Mouse (Mus musculus) left cerebral cortex, postnatal 4 days (tissue): ENCODE results near the gene Fanci. TPM values are rescaled to one million over a fixed set of nuclear protein-coding genes. Genes with fewer than 3 reads are reported as not detected.

Experiments used
- DNase-seq: peaks from one replicate; pipeline ENCODE4 v3.0.0-alpha.2; 2022
- intact Hi-C: fragments of 180-260 bp; cut with DNase I; formaldehyde crosslinking; loops from one replicate; pipeline ENCODE4 v1.15.1; 2025
- total RNA-seq, 2 experiments: library from RNA; stranded (reverse); gene quantifications; 2 replicates each; pipeline ENCODE4 v1.2.3; 2021

Gene Fanci
- total RNA-seq, 2 experiments from 2014 or later = 2.0 to 2.4 TPM

- intact Hi-C loops = no loop called here
- DNase-seq = no peak
Measured at GRCm38 (mm10) chr7:79447486-79447885, 55.8 kb downstream of the Fanci start.

GRCm38 (mm10) chr7:79461721-79462120 lies 70.0 kb downstream of the Fanci start:
- intact Hi-C loops = no loop called here
- no peak for DNase-seq

- intact Hi-C loops = no loop called here
Measured at GRCm38 (mm10) chr7:79463376-79464077, 71.8 kb downstream of the Fanci start.

GRCm38 (mm10) chr7:79464776-79465420 lies 73.2 kb downstream of the Fanci start:
- intact Hi-C loops = no loop called here
- DNase-seq = peak; percentile 42

More at GRCm38 (mm10) chr7:79463376-79464077, 71.8 kb downstream of the Fanci start:
- no peak for DNase-seq

- intact Hi-C loops = no loop called here
- DNase-seq = no peak
Measured at GRCm38 (mm10) chr7:79465461-79466044, 73.8 kb downstream of the Fanci start.

GRCm38 (mm10) chr7:79466053-79466901 lies 74.5 kb downstream of the Fanci start, which contains the start of gene Polg:
Polg (minus strand) TSS chr7:79466362.
- intact Hi-C loops = no loop called here
- peak; percentile 98 for DNase-seq

- intact Hi-C loops = no loop called here
- DNase-seq = no peak
Measured at GRCm38 (mm10) chr7:79467951-79468350, 76.2 kb downstream of the Fanci start.

GRCm38 (mm10) chr7:79468994-79469393 lies 77.3 kb downstream of the Fanci start:
- DNase-seq = no peak
- intact Hi-C loops = no loop called here

GRCm38 (mm10) chr7:79469766-79470165 lies 78.0 kb downstream of the Fanci start:
- DNase-seq = no peak
- intact Hi-C loops = no loop called here

GRCm38 (mm10) chr7:79470718-79471117 lies 79.0 kb downstream of the Fanci start:
- intact Hi-C loops = no loop called here
- no peak for DNase-seq

- no peak for DNase-seq
- intact Hi-C loops = no loop called here
Measured at GRCm38 (mm10) chr7:79471436-79471835, 79.7 kb downstream of the Fanci start.

GRCm38 (mm10) chr7:79472792-79473191 lies 81.1 kb downstream of the Fanci start:
- intact Hi-C loops = no loop called here

GRCm38 (mm10) chr7:79473496-79474194 lies 81.9 kb downstream of the Fanci start:
- intact Hi-C loops = no loop called here
- DNase-seq = no peak

More at GRCm38 (mm10) chr7:79472792-79473191, 81.1 kb downstream of the Fanci start:
- DNase-seq = no peak

GRCm38 (mm10) chr7:79474831-79475399 lies 83.2 kb downstream of the Fanci start:
- no peak for DNase-seq
- intact Hi-C loops = no loop called here

GRCm38 (mm10) chr7:79486528-79486927 lies 94.8 kb downstream of the Fanci start:
- DNase-seq = no peak
- intact Hi-C loops = no loop called here

- intact Hi-C loops = no loop called here
- peak; percentile 79 for DNase-seq
Measured at GRCm38 (mm10) chr7:79493915-79494314, 102.2 kb downstream of the Fanci start.

GRCm38 (mm10) chr7:79495988-79496815 lies 104.5 kb downstream of the Fanci start:
- intact Hi-C loops = loop anchor here (2.0 to 5.0 kb wide), 2 partner anchors 51 to 99 kb away; no protein-coding TSS in a partner anchor
- DNase-seq = peak; percentile 94

- intact Hi-C loops = loop anchor here (2.0 to 5.0 kb wide), 2 partner anchors 50 to 98 kb away; no protein-coding TSS in a partner anchor
- DNase-seq = no peak
Measured at GRCm38 (mm10) chr7:79496816-79497328, 105.1 kb downstream of the Fanci start.
